Comparison of ENCODE assay signal across 34 mouse cellular contexts in genomic region chr17:23761155-23761554, GRCm38 (mm10). TPM values are rescaled to one million over a fixed set of nuclear protein-coding genes. Genes with fewer than 3 reads are reported as not detected.
"Had no signal": no experiment of that assay in that cellular context is flagged by ENCODE, and none has a peak within 500 bp of the region (broad histone marks: within the 10 kb centered on the region; RNA-seq: fewer than 3 reads in every experiment).

No protein-coding gene starts in this region.

- H3K4me2 ChIP-seq: limb, embryonic 12.5 days; limb, embryonic 13.5 days; limb, embryonic 15.5 days; liver, embryonic 11.5 days; liver, embryonic 12.5 days; liver, embryonic 13.5 days; liver, embryonic 15.5 days; lung, embryonic 14.5 days; lung, embryonic 15.5 days; midbrain, embryonic 12.5 days; midbrain, embryonic 13.5 days; midbrain, embryonic 15.5 days had no signal

- H3K27ac ChIP-seq: left cerebral cortex, adult 2 months; limb, embryonic 10.5 days; limb, embryonic 12.5 days; limb, embryonic 13.5 days; limb, embryonic 15.5 days; liver, embryonic 12.5 days; liver, embryonic 13.5 days; liver, embryonic 14.5 days; liver, embryonic 15.5 days; lung, embryonic 15.5 days; macrophage; midbrain, embryonic 12.5 days; midbrain, embryonic 13.5 days; midbrain, embryonic 15.5 days had no signal

- H3K9ac ChIP-seq: limb, embryonic 12.5 days; limb, embryonic 13.5 days; limb, embryonic 15.5 days; liver, embryonic 12.5 days; liver, embryonic 13.5 days; liver, embryonic 14.5 days; liver, embryonic 15.5 days; liver, postnatal 0 days; lung, embryonic 14.5 days; lung, embryonic 15.5 days; midbrain, embryonic 12.5 days; midbrain, embryonic 13.5 days; midbrain, embryonic 15.5 days had no signal

- H3K9me3 ChIP-seq: limb, embryonic 10.5 days; limb, embryonic 13.5 days; limb, embryonic 15.5 days; liver, embryonic 12.5 days; liver, embryonic 13.5 days; liver, embryonic 15.5 days; lung, embryonic 15.5 days; megakaryocyte, embryonic 14.5 days; midbrain, embryonic 12.5 days; midbrain, embryonic 13.5 days; midbrain, embryonic 15.5 days had no signal

- H3K4me1 ChIP-seq: limb, embryonic 10.5 days; limb, embryonic 12.5 days; limb, embryonic 13.5 days; limb, embryonic 15.5 days; liver, embryonic 15.5 days; lung, embryonic 15.5 days; midbrain, embryonic 12.5 days; midbrain, embryonic 13.5 days; midbrain, embryonic 15.5 days had no signal

- DNase-seq: left cerebral cortex, postnatal 4 days; liver; liver, embryonic 13.5 days; liver, postnatal 0 days; lung, adult 18-20 months; lung, adult 2 months; lung, embryonic 14.5 days; lung, postnatal 10 days; lung, postnatal 14 days; lung, postnatal 36 days; lung, postnatal 4 days; midbrain, embryonic 14.5 days had no signal

- H3K27me3 ChIP-seq: limb, embryonic 12.5 days; limb, embryonic 13.5 days; limb, embryonic 15.5 days; liver, embryonic 12.5 days; liver, embryonic 13.5 days; liver, embryonic 15.5 days; lung, embryonic 15.5 days; megakaryocyte, embryonic 14.5 days; midbrain, embryonic 12.5 days; midbrain, embryonic 13.5 days; midbrain, embryonic 15.5 days had no signal

- H3K4me3 ChIP-seq: left cerebral cortex, adult 2 months; limb, embryonic 10.5 days; limb, embryonic 12.5 days; limb, embryonic 13.5 days; limb, embryonic 15.5 days; liver, embryonic 12.5 days; liver, embryonic 13.5 days; liver, embryonic 15.5 days; lung, embryonic 15.5 days; megakaryocyte, embryonic 14.5 days; midbrain, embryonic 12.5 days; midbrain, embryonic 13.5 days; midbrain, embryonic 15.5 days; myocyte had no signal

- H3K36me3 ChIP-seq: liver, embryonic 15.5 days had no signal

- ATAC-seq: liver, embryonic 12.5 days; liver, postnatal 0 days; lung, postnatal 0 days; midbrain, embryonic 13.5 days; midbrain, embryonic 15.5 days; midbrain, embryonic 16.5 days had no signal

RNA-seq across cellular contexts. Expression of gene Kremen2, which starts 15.5 kb away (rescaled TPM):
- total RNA-seq: liver, adult 2 months; megakaryocyte, adult 5-6 weeks; monocyte, adult 5-6 weeks had no signal
- polyA plus RNA-seq: liver, embryonic 15.5 days; liver, embryonic 16.5 days; liver, postnatal 0 days; lung, embryonic 14.5 days; macrophage had no signal

RNA-seq across cellular contexts. Expression of gene Flywch2, which starts 24.7 kb away (rescaled TPM):
- total RNA-seq: monocyte, adult 5-6 weeks had no signal
